Mouse (Mus musculus) embryonic facial prominence, embryonic 12.5 days (tissue): ENCODE data around the gene Tmem51. TPM values are rescaled to one million over a fixed set of nuclear protein-coding genes. Genes with fewer than 3 reads are reported as not detected.
A peak's percentile ranks its signal among the peaks of the same experiment; 100 is the strongest.

ENCODE experiments used
- ATAC-seq: fragments of 200-750 bp; cut with Nextera tagmentation; 2 replicates; pipeline ENCODE4 v1.8.0; 2017; ENCODE audit not compliant: insufficient number of reproducible peaks, insufficient read depth, low FRiP score, low TSS enrichment
- H3K27ac ChIP-seq: fragments of 300-500 bp; sonication (generic); 2 replicates; pipeline ENCODE4 v1.5.1; 2016; ENCODE audit warnings: mild to moderate bottlenecking
- H3K27me3 ChIP-seq: fragments of 300-500 bp; sonication (generic); 2 replicates; pipeline ENCODE4 v1.6.1; 2016; ENCODE audit warnings: mild to moderate bottlenecking, moderate library complexity
- H3K36me3 ChIP-seq: fragments of 300-500 bp; sonication (generic); 2 replicates; pipeline ENCODE4 v1.6.1; 2016; ENCODE audit warnings: mild to moderate bottlenecking
- H3K4me1 ChIP-seq: fragments of 300-500 bp; sonication (generic); 2 replicates; pipeline ENCODE4 v1.6.1; 2016
- H3K4me2 ChIP-seq: fragments of 300-500 bp; sonication (generic); replicated peaks from 2 replicates; pipeline ENCODE4 v1.6.1; 2016; ENCODE audit warnings: mild to moderate bottlenecking, moderate library complexity
- H3K4me3 ChIP-seq: fragments of 300-500 bp; sonication (generic); 2 replicates; pipeline ENCODE4 v1.5.1; 2016; ENCODE audit warnings: mild to moderate bottlenecking
- H3K9ac ChIP-seq: fragments of 300-500 bp; sonication (generic); 2 replicates; pipeline ENCODE4 v1.6.1; 2016; ENCODE audit warnings: mild to moderate bottlenecking, moderate library complexity
- H3K9me3 ChIP-seq: fragments of 300-500 bp; sonication (generic); 2 replicates; pipeline ENCODE4 v1.6.1; 2016; ENCODE audit warnings: mild to moderate bottlenecking, moderate library complexity
- WGBS: fragments of 180-500 bp; shearing (Covaris S2); methylation state at CpG from one replicate; pipeline ENCODE4 v1.1.7; 2016; 5-methylcytosine and 5-hydroxymethylcytosine counted together
- polyA plus RNA-seq: library from polyadenylated mRNA; unstranded; fragments of >200 nt; fragmentation: Nextera tagmentation; extraction: Ambion mirVana; gene quantifications from 2 replicates; pipeline ENCODE4 v1.2.1, GENCODE M21; 2016

Tmem51 gene
- 10.8 and 12.2 TPM in 2 replicates for polyA plus RNA-seq

DNA sequence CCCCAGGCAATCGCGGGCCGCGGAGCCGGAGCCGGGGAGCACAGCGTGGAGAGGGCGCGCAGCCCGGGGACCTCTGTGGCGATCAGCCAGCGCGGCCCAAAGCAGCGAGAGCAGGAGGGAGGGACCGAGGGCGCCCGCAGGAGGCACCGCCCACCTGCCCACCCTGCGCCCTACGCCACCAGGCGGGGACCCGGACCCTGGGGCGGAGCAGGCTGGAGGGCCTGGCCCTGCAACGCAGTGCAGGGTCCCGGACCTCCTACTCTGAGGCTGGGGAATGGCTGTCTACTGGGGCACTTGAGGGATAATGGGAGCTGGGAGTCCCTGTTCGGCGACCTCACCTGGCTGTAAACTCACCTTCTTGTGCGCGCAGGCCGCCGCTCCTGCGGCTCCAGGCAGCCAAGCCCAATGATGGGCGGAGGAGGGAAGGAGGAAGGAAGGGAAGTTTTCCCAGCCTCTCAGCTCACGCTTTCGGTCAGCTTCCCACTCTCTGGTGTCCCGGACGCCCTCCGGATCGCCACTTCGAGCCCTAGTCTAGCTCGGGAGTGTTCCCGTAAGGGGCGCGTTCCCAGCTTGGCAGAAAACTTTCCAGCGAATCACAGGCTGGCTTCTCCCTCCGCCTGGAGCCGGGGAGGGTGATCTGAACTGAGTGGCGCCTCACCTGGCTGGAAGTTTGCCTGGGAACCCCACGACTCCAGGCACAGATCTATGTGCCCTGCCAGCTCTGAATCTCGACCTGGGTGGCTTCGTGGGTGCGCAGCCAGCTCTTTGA, at the start of gene Tmem51:
Gene Tmem51, minus strand, starts transcription at position 174 of the 769 bp plus-strand sequence.
- peak within 1 kb of the TSS; percentile 93 for H3K4me2 ChIP-seq
- peak within 1 kb of the TSS; percentile 46; the same call in 1 of the 2 replicates for H3K27ac ChIP-seq
- peaks cover 38% of the 10 kb centered on the region for H3K4me1 ChIP-seq
- peak; percentile 70 for ATAC-seq
- peak within 1 kb of the TSS; percentile 70 for H3K9ac ChIP-seq
- peaks cover 15% of the 10 kb centered on the region; the same call in 1 of the 2 replicates for H3K27me3 ChIP-seq
- no peaks in the 10 kb centered on the region for H3K9me3 ChIP-seq
- WGBS, result under 1% methylated on average over 52 of the region's 52 CpGs
- H3K36me3 ChIP-seq, result no peaks in the 10 kb centered on the region
- peak within 1 kb of the TSS; percentile 72 for H3K4me3 ChIP-seq

DNA sequence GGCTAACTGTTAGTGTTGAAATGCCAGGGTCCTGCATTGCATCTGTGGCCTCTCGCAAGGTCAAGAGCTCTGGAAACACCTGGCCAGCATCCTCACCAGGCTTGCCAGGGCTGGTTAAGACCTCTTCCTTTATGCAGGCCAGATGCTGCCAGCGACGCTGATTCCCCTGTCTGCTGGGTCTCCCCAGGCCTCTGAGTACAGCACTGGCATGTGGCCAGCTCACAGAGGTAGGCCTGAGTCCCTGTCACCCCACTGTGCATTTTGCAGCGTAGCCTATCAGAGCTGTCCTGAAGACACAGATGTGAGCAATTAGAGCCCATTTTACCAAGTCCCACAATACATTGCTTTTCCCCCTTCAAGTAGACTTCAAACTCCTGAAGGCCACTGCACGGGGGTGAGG, 46.1 kb upstream of the Tmem51 start:
- H3K36me3 ChIP-seq, result no peaks in the 10 kb centered on the region
- ATAC-seq, result peak; percentile 70
- H3K9me3 ChIP-seq, result no peaks in the 10 kb centered on the region
- WGBS, result 28% methylated on average over 5 of the region's 5 CpGs
- H3K27ac ChIP-seq, result peak overlapping the region; percentile 77
- no peak overlapping the region for H3K4me3 ChIP-seq
- no peaks in the 10 kb centered on the region for H3K27me3 ChIP-seq
- peaks cover 19% of the 10 kb centered on the region for H3K4me1 ChIP-seq
- H3K4me2 ChIP-seq, result no peak overlapping the region
- no peak overlapping the region for H3K9ac ChIP-seq

DNA sequence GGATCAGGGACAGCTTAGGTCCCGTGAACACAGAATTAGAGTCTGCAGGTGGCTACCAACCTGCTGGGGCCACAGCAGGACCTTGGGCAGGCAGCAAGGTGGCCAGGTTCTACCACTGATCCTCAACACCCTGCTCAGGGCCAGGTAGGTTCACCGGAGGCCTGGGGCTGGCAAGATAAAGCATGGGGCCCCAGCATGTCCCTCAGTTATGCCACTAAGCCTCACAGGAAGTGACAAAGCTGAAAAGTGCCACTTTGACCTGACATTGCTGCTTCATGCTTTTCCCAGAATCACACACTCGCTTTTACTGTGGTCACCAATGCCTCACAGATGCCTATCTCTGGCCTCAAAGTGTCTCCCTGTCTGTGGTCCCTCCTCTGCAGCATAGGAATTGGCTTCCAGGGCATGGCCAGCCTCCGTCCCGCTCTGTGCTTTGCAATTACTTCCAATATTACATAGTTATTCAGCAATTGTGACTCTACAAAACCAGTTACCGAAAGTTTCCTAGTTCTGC, 43.2 kb upstream of the Tmem51 start:
- H3K9ac ChIP-seq, result no peak overlapping the region
- no peaks in the 10 kb centered on the region for H3K36me3 ChIP-seq
- H3K27ac ChIP-seq, result no peak overlapping the region
- ATAC-seq, result no peak
- WGBS, result 85% methylated on average over 6 of the region's 6 CpGs
- H3K4me1 ChIP-seq, result peaks cover 19% of the 10 kb centered on the region
- no peaks in the 10 kb centered on the region for H3K9me3 ChIP-seq
- no peak overlapping the region for H3K4me3 ChIP-seq
- H3K4me2 ChIP-seq, result no peak overlapping the region
- no peaks in the 10 kb centered on the region for H3K27me3 ChIP-seq

DNA sequence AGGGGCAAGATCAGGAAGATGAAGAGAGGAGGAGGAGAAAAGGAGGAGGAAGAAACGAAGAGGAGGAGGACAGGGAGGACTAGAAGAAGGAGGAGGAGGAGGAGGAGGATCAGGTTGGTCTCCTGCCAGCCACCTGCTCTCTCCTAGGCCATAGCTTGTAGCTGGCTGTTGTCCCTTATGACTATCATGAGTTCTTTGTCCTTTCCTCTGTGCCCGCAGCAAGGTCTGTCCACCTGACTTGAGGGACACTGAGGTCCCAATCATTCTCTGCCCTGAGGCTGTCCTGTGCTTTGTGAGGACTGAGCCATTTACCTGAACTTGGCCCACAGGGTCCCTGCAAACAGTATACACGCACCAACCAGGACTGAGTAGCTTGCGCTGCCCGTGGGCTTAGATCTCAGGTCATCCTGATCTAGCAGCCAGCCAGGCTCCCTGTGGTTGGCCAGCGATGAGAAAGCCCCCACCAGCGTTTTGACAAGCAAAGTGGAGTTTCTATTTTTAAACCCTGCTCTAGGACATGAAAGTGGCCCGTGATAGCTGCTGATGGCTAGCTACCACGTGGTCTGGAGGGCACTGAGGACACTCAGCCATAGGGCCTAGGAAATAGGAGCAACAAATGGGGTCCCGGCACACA, 42.7 kb upstream of the Tmem51 start:
- WGBS, result 65% methylated on average over 10 of the region's 10 CpGs

DNA sequence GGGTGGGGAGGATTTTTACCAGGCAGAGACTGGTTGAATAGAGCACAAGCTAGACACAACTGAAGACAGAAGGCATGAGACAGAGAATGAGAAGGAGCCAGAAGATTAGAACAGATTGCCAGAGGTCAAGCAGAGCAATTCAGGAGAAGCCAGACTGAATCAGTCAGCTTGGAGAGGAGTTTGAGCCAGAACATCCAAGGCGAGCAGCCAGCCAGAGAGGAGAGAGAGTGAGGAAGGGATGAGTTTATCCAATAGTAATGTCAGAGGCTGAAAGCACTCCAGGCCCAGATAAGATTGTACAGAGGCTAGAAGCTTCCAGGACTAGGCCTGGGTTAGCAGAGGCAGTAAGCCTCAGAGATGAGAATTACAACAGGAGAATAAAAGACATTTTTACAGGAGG, 37.1 kb upstream of the Tmem51 start:
- no peaks in the 10 kb centered on the region for H3K36me3 ChIP-seq
- ATAC-seq, result no peak
- no peak overlapping the region for H3K4me2 ChIP-seq
- peak overlapping the region; percentile 37; the same call in 1 of the 2 replicates for H3K27ac ChIP-seq
- H3K9ac ChIP-seq, result no peak overlapping the region
- no peaks in the 10 kb centered on the region for H3K27me3 ChIP-seq
- H3K9me3 ChIP-seq, result no peaks in the 10 kb centered on the region
- 50% methylated on average over 1 of the region's 1 CpGs for WGBS
- peaks cover 34% of the 10 kb centered on the region for H3K4me1 ChIP-seq
- no peak overlapping the region for H3K4me3 ChIP-seq

More for the DNA sequence above, 42.7 kb upstream of the Tmem51 start:
- peaks cover 19% of the 10 kb centered on the region for H3K4me1 ChIP-seq
- H3K27me3 ChIP-seq, result no peaks in the 10 kb centered on the region
- H3K27ac ChIP-seq, result no peak overlapping the region
- no peak overlapping the region for H3K9ac ChIP-seq
- no peak overlapping the region for H3K4me3 ChIP-seq
- ATAC-seq, result no peak
- H3K4me2 ChIP-seq, result no peak overlapping the region
- no peaks in the 10 kb centered on the region for H3K36me3 ChIP-seq
- no peaks in the 10 kb centered on the region for H3K9me3 ChIP-seq

DNA sequence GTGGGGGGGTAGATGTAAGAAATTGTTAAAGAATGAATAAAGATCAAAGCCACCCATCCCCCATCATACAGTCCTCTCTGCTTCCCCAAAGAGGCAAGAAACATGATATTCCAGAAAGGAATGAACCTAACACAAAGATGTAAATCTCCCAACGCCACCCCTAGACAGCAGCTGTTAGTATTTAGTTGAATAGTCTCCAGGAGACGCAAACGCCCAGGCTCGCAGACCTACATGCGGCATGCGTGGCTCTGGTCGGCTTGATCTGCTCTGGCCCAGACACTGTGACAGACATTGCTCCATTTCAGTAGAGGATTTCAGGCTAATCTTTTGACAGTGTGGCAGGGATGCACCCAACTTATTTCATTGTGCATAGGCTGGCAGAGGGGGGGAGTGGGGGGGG, 34.4 kb upstream of the Tmem51 start:
- peak; percentile 73; the same call in 1 of the 2 replicates for ATAC-seq
- 9% methylated on average over 7 of the region's 7 CpGs for WGBS
- H3K4me1 ChIP-seq, result peaks cover 34% of the 10 kb centered on the region
- H3K4me2 ChIP-seq, result peak overlapping the region; percentile 15; the same call in 1 of the 2 replicates
- peak overlapping the region; percentile 88 for H3K27ac ChIP-seq
- 0 out of 2 replicates have a peak, but pooled peaks cover 3% of the 10 kb centered on the region for H3K27me3 ChIP-seq
- H3K4me3 ChIP-seq, result no peak overlapping the region
- H3K36me3 ChIP-seq, result no peaks in the 10 kb centered on the region
- H3K9me3 ChIP-seq, result no peaks in the 10 kb centered on the region
- no peak overlapping the region for H3K9ac ChIP-seq

DNA sequence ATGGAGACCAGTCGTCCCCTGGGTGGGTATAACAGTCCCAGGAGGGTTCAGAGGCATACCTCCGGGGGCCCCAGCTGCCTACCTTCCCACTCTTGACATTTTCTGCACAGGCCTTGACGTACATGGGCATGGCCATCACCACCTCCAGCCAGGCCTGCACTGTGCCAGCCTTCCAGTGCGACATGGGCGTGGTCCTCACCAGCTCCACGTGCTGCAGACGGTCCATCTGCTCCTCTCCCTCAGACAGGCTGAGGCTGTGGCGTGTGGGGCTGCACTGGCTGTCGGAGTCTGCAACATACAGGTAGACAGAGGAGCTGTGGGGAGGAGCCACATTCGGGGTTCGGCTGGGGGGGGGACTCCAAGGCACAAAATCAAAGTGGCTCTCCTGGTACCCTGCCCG, 33.9 kb upstream of the Tmem51 start:
- H3K9me3 ChIP-seq, result no peaks in the 10 kb centered on the region
- no peak overlapping the region for H3K9ac ChIP-seq
- H3K4me1 ChIP-seq, result peaks cover 34% of the 10 kb centered on the region
- H3K27ac ChIP-seq, result peak overlapping the region; percentile 88
- WGBS, result 67% methylated on average over 12 of the region's 12 CpGs
- no peaks in the 10 kb centered on the region for H3K36me3 ChIP-seq
- 0 out of 2 replicates have a peak, but pooled peaks cover 3% of the 10 kb centered on the region for H3K27me3 ChIP-seq
- no peak overlapping the region for H3K4me3 ChIP-seq
- H3K4me2 ChIP-seq, result peak overlapping the region; percentile 15; the same call in 1 of the 2 replicates
- peak; percentile 32; the same call in 1 of the 2 replicates for ATAC-seq

DNA sequence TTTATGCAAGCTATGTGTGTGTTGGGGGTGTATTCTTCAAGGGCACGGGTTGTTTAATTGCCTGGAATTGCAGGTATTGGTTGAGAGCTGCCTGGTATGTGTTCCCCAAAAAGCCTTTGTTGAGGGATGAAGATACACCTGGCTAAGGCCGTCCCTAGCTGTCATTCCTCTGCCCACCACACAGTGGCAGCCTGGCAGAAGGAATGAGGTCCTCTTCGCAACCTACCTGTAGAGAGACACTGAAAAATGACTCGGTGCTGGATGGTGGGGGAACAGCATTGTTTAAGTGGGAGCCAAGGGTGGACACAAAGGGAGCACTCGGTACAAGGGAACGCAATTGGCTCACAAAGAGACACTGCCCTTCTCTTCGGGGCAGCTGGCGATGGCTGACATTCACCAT, 29.2 kb upstream of the Tmem51 start:
- no peak overlapping the region for H3K27ac ChIP-seq
- H3K4me1 ChIP-seq, result peaks cover 6% of the 10 kb centered on the region
- no peak overlapping the region for H3K4me2 ChIP-seq
- 36% methylated on average over 8 of the region's 8 CpGs for WGBS
- no peak overlapping the region for H3K4me3 ChIP-seq
- no peaks in the 10 kb centered on the region for H3K36me3 ChIP-seq
- no peak overlapping the region for H3K9ac ChIP-seq
- ATAC-seq, result no peak
- 0 out of 2 replicates have a peak, but pooled peaks cover 3% of the 10 kb centered on the region for H3K27me3 ChIP-seq
- no peaks in the 10 kb centered on the region for H3K9me3 ChIP-seq

DNA sequence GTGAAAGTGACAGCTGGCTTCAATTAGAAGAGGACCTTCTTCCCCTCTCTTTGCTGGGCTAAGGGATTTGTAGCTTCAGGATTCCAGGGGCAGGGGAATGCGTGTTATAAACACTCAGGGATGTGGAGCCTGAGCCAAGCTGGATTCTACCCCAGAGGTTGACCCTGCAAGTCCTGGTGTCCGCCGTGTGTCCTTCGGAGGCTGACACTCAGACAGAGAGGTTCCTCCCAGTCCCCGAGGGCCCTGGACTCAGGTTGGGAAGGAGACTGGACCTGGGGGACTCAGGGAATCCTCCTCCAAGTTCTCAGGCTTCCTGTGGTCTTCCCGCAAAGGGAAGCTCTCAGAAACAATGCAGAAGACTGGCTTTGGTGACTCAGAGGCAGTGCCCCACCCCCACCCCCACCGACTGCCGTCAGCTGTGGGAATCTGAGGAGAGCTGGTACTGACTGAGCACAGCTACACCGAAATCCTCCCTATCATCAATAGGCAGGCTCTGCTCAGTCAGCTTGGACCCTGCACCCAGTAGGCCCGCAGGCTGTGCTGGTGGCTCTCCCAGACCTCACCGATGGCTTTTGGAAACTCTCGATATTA, 19.1 kb upstream of the Tmem51 start:
- no peak overlapping the region for H3K4me3 ChIP-seq
- 51% methylated on average over 12 of the region's 12 CpGs for WGBS
- no peak for ATAC-seq
- peaks cover 3% of the 10 kb centered on the region; the same call in 1 of the 2 replicates for H3K36me3 ChIP-seq
- no peak overlapping the region for H3K27ac ChIP-seq
- no peak overlapping the region for H3K4me2 ChIP-seq
- H3K9me3 ChIP-seq, result no peaks in the 10 kb centered on the region
- H3K9ac ChIP-seq, result no peak overlapping the region
- H3K4me1 ChIP-seq, result peaks cover 9% of the 10 kb centered on the region
- no peaks in the 10 kb centered on the region for H3K27me3 ChIP-seq

DNA sequence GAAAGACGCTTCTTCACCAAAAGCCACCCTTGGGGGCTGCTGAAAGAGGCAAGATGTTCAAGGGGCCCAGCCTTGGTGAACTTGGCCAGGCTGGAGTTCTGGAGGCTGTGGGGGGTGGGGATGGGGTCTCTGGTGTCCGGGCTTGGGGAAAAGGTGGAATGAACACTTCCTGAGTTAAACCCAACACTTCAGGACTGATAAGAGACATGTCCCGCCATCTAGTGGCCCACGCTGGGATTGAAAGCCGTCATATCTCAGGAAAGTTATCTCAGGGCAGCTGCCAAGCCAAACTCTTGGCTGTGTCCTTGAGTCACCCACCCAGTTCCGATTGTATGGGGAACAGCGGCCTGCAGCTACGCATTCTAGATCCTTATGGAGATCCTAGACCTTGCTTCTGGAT, 14.2 kb upstream of the Tmem51 start:
- WGBS, result 22% methylated on average over 8 of the region's 8 CpGs
- Histone ChIP-seq H3K9ac (no peak overlapping the region), H3K4me3 (no peak overlapping the region), H3K27me3 (no peaks in the 10 kb centered on the region), H3K9me3 (no peaks in the 10 kb centered on the region), H3K27ac (no peak overlapping the region), H3K36me3 (no peaks in the 10 kb centered on the region), H3K4me2 (0 out of 2 replicates have a peak overlapping the region, but pooled peaks have one; percentile 22), H3K4me1 (peaks cover 24% of the 10 kb centered on the region)
- 0 out of 2 replicates have a peak, but pooled peaks have one; percentile 19 for ATAC-seq

DNA sequence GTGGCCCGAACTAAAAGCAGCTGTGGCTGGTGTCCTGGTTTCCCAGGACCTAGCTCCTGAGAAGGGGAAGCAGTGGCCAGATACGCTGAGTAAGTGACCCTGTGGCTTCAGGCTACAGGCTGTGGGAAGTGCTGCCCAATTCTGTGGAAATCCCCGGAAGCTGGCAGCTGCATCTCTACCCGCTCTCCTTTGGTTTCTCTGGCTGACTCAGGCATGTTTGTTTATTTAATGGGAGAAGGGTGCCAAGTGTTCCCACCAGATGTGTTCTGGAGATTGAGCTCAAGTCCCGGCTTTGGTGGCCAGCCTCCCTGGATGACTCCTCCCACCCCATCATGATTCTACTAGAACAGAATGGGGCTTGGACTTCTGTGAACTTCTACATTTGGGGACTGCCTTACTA, 13.8 kb upstream of the Tmem51 start:
- 28% methylated on average over 5 of the region's 5 CpGs for WGBS
- Histone ChIP-seq H3K36me3 (no peaks in the 10 kb centered on the region), H3K4me1 (peaks cover 20% of the 10 kb centered on the region), H3K27me3 (no peaks in the 10 kb centered on the region), H3K9ac (no peak overlapping the region), H3K4me2 (0 out of 2 replicates have a peak overlapping the region, but pooled peaks have one; percentile 22), H3K9me3 (no peaks in the 10 kb centered on the region), H3K27ac (no peak overlapping the region), H3K4me3 (no peak overlapping the region)
- ATAC-seq, result no peak
